Mouse (Mus musculus): Measurements from ENCODE around the gene 4931428L18Rik. TPM values are rescaled to one million over a fixed set of nuclear protein-coding genes. Genes with fewer than 3 reads are reported as not detected.

4931428L18Rik gene
- not detected in 2 replicates for polyA plus RNA-seq (2012; rRNA removed)

- Histone ChIP-seq H3K36me3 (ENCODE audit: control insufficient read depth, insufficient read depth, low read length) (no peaks in the 10 kb centered on the region), H3K27me3 (ENCODE audit: control insufficient read depth, insufficient read depth, low read length) (no peaks in the 10 kb centered on the region), H3K27ac (ENCODE audit: control insufficient read depth, insufficient read depth, low read length) (no peak within 1 kb of the TSS), H3K4me1 (replicated peaks; ENCODE audit: control insufficient read depth, insufficient read depth, low read length) (no peaks in the 10 kb centered on the region), H3K4me3 (ENCODE audit: control insufficient read depth, insufficient read depth, low read length) (no peak within 1 kb of the TSS)
- peak; percentile 1 for DNase-seq
- 60% methylated on average over 7 of the region's 7 CpGs for WGBS
- no peak for TF ChIP-seq POLR2A (IDR thresholded peaks at IDR 0.05; ENCODE audit: control insufficient read depth, extremely low read depth, insufficient read depth, low read length, poor library complexity)
- TF ChIP-seq CTCF (IDR thresholded peaks at IDR 0.05; ENCODE audit: borderline replicate concordance, control insufficient read depth, extremely low read depth, insufficient read depth, low read length, poor library complexity): no peak
Observed at GRCm38 (mm10) chr1:31222564-31222963, at the start of gene 4931428L18Rik, which contains the start of gene Pih1d3. TSS of gene 4931428L18Rik (minus strand) at chr1:31222684. TSS of gene Pih1d3 (plus strand) at chr1:31222838.

GRCm38 (mm10) chr1:31260218-31260923 is 37.9 kb upstream of the 4931428L18Rik start:
- WGBS: 78% methylated on average over 10 of the region's 10 CpGs
- DNase-seq: no peak
- no peak overlapping the region for H3K27ac ChIP-seq (ENCODE audit: control insufficient read depth, insufficient read depth, low read length)

GRCm38 (mm10) chr1:31233319-31234036 is 11.0 kb upstream of the 4931428L18Rik start:
- Histone ChIP-seq H3K36me3 (ENCODE audit: control insufficient read depth, insufficient read depth, low read length) (no peaks in the 10 kb centered on the region), H3K27me3 (ENCODE audit: control insufficient read depth, insufficient read depth, low read length) (no peaks in the 10 kb centered on the region), H3K4me3 (ENCODE audit: control insufficient read depth, insufficient read depth, low read length) (no peak overlapping the region), H3K4me1 (replicated peaks; ENCODE audit: control insufficient read depth, insufficient read depth, low read length) (no peaks in the 10 kb centered on the region), H3K27ac (ENCODE audit: control insufficient read depth, insufficient read depth, low read length) (no peak overlapping the region)
- DNase-seq: no peak
- TF ChIP-seq CTCF (IDR thresholded peaks at IDR 0.05; ENCODE audit: borderline replicate concordance, control insufficient read depth, extremely low read depth, insufficient read depth, low read length, poor library complexity) (no peak), POLR2A (IDR thresholded peaks at IDR 0.05; ENCODE audit: control insufficient read depth, extremely low read depth, insufficient read depth, low read length, poor library complexity) (no peak)

More at GRCm38 (mm10) chr1:31260218-31260923, 37.9 kb upstream of the 4931428L18Rik start:
- Histone ChIP-seq H3K27me3 (ENCODE audit: control insufficient read depth, insufficient read depth, low read length) (no peaks in the 10 kb centered on the region), H3K36me3 (ENCODE audit: control insufficient read depth, insufficient read depth, low read length) (no peaks in the 10 kb centered on the region), H3K4me1 (replicated peaks; ENCODE audit: control insufficient read depth, insufficient read depth, low read length) (no peaks in the 10 kb centered on the region), H3K4me3 (ENCODE audit: control insufficient read depth, insufficient read depth, low read length) (no peak overlapping the region)
- TF ChIP-seq CTCF (IDR thresholded peaks at IDR 0.05; ENCODE audit: borderline replicate concordance, control insufficient read depth, extremely low read depth, insufficient read depth, low read length, poor library complexity): no peak
- no peak for TF ChIP-seq POLR2A (IDR thresholded peaks at IDR 0.05; ENCODE audit: control insufficient read depth, extremely low read depth, insufficient read depth, low read length, poor library complexity)

GRCm38 (mm10) chr1:31220599-31221250 is 1.8 kb downstream of the 4931428L18Rik start:
- no peak overlapping the region for H3K27ac ChIP-seq (ENCODE audit: control insufficient read depth, insufficient read depth, low read length)
- no peaks in the 10 kb centered on the region for H3K4me1 ChIP-seq (replicated peaks; ENCODE audit: control insufficient read depth, insufficient read depth, low read length)
- no peak for TF ChIP-seq POLR2A (IDR thresholded peaks at IDR 0.05; ENCODE audit: control insufficient read depth, extremely low read depth, insufficient read depth, low read length, poor library complexity)
- TF ChIP-seq CTCF (IDR thresholded peaks at IDR 0.05; ENCODE audit: borderline replicate concordance, control insufficient read depth, extremely low read depth, insufficient read depth, low read length, poor library complexity): no peak
- no peaks in the 10 kb centered on the region for H3K27me3 ChIP-seq (ENCODE audit: control insufficient read depth, insufficient read depth, low read length)
- no peaks in the 10 kb centered on the region for H3K36me3 ChIP-seq (ENCODE audit: control insufficient read depth, insufficient read depth, low read length)
- 96% methylated on average over 4 of the region's 4 CpGs for WGBS
- H3K4me3 ChIP-seq (ENCODE audit: control insufficient read depth, insufficient read depth, low read length): no peak overlapping the region
- DNase-seq: no peak

- WGBS: 83% methylated on average over 1 of the region's 1 CpGs
- Histone ChIP-seq H3K27ac (ENCODE audit: control insufficient read depth, insufficient read depth, low read length) (no peak overlapping the region), H3K4me3 (ENCODE audit: control insufficient read depth, insufficient read depth, low read length) (no peak overlapping the region), H3K27me3 (ENCODE audit: control insufficient read depth, insufficient read depth, low read length) (no peaks in the 10 kb centered on the region), H3K4me1 (replicated peaks; ENCODE audit: control insufficient read depth, insufficient read depth, low read length) (no peaks in the 10 kb centered on the region), H3K36me3 (ENCODE audit: control insufficient read depth, insufficient read depth, low read length) (no peaks in the 10 kb centered on the region)
- no peak for DNase-seq
- no peak for TF ChIP-seq POLR2A (IDR thresholded peaks at IDR 0.05; ENCODE audit: control insufficient read depth, extremely low read depth, insufficient read depth, low read length, poor library complexity)
- TF ChIP-seq CTCF (IDR thresholded peaks at IDR 0.05; ENCODE audit: borderline replicate concordance, control insufficient read depth, extremely low read depth, insufficient read depth, low read length, poor library complexity): no peak
Observed at GRCm38 (mm10) chr1:31214831-31215230, 7.7 kb downstream of the 4931428L18Rik start.

GRCm38 (mm10) chr1:31210144-31210543 is 12.3 kb downstream of the 4931428L18Rik start:
- no peak overlapping the region for H3K27ac ChIP-seq (ENCODE audit: control insufficient read depth, insufficient read depth, low read length)
- peak; percentile 23 for DNase-seq
- WGBS: 2% methylated on average over 5 of the region's 5 CpGs
- H3K27me3 ChIP-seq (ENCODE audit: control insufficient read depth, insufficient read depth, low read length): no peaks in the 10 kb centered on the region
- no peak for TF ChIP-seq CTCF (IDR thresholded peaks at IDR 0.05; ENCODE audit: borderline replicate concordance, control insufficient read depth, extremely low read depth, insufficient read depth, low read length, poor library complexity)
- no peaks in the 10 kb centered on the region for H3K36me3 ChIP-seq (ENCODE audit: control insufficient read depth, insufficient read depth, low read length)
- no peak overlapping the region for H3K4me3 ChIP-seq (ENCODE audit: control insufficient read depth, insufficient read depth, low read length)
- no peaks in the 10 kb centered on the region for H3K4me1 ChIP-seq (replicated peaks; ENCODE audit: control insufficient read depth, insufficient read depth, low read length)

All from thymus, adult 2 months (tissue).